Mouse (Mus musculus) thymus, adult 2 months (tissue): Measurements from ENCODE around the gene Siva1.
A peak's percentile ranks its signal among the peaks of the same experiment; 100 is the strongest.

Source experiments
- CTCF ChIP-seq: fragments of 200-500 bp; IDR thresholded peaks from 2 replicates; pipeline ENCODE4 v1.5.1; 2012; ENCODE audit warnings: mild to moderate bottlenecking, control low read depth, low read length, moderate library complexity, borderline replicate concordance; ENCODE audit not compliant: control insufficient read depth, poor library complexity, insufficient read depth; ENCODE audit errors: extremely low read depth
- POLR2A ChIP-seq: fragments of 200-500 bp; IDR thresholded peaks from 2 replicates; pipeline ENCODE4 v1.6.1; 2012; ENCODE audit warnings: mild to moderate bottlenecking, low read length, control low read depth, moderate library complexity; ENCODE audit not compliant: control insufficient read depth, poor library complexity, insufficient read depth; ENCODE audit errors: extremely low read depth

DNA sequence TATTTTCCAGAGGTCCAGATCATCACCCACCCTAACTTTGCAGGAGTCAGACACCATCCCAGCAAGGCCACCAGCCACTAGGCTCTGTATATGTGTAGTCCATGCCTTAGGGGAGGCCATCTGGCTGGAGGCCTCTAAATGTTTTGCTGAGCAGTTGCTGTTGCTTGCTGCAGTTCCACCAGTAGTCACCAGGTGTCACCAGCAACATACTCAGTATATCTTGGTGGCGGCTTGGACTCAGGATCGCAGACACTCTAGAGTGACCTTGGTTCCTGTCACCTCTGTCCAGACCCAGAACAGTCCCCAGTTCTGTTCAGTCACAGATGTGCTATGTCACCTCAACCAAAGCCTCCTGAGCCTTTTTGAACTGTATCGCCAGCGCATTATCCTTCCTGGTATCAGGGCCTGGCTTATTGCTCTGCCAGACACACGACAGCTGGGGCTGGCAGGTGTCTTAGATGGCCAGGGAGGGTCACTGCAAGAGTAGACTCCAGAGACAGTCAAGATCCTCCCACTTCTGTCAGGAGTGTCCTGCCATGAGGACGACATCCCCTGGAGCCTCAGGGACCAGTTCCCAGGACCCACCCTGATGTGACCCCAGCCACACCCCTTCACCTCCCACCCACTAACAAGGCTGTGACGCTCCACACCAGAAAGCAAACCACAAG, 8.8 kb downstream of the Siva1 start:
- TF ChIP-seq POLR2A: no peak
- peak; percentile 33; the same call in 1 of the 2 replicates for TF ChIP-seq CTCF
